19 mouse cellular contexts compared by ENCODE assay signal in the genomic region with DNA sequence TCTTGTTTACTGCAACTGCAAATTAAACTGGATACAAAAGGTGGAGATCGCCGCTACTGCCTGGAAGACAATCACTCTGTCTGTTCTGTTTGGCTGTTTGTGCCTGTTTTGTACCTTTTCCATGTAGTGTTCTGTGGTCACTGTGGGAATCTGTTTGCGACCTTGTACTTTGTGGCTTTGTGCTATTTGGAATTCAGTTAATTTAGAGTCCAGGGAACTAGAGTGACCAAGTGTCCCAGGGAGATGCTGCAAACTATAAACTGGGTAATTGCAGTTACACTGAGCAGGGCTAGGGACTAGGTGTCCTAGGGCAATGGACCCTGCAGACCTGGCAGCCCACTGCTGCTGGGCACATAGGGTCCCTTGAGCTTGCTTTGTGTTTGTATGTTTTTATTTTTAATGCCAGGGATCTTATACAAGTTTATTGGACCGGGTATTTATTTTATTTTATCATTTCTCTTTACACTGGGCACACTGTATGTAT.
DNase-seq lines count a peak whose midpoint lies in the region; ATAC-seq and TF ChIP-seq lines count a peak whose summit lies in the region.
"Had no signal": no experiment of that assay in that cellular context is flagged by ENCODE, and none has a peak within 500 bp of the region (broad histone marks: within the 10 kb centered on the region; RNA-seq: fewer than 3 reads in every experiment).

No protein-coding gene starts in this region.

- peaks cover 2% of the 10 kb centered on the region; the same call in 1 of the 2 replicates for H3K36me3 ChIP-seq in neural tube, embryonic 11.5 days (ENCODE audit: control insufficient read depth, insufficient read depth, low read length)
- peaks cover 33% of the 10 kb centered on the region for H3K36me3 ChIP-seq in hindbrain, embryonic 12.5 days
- H3K36me3 ChIP-seq in midbrain, embryonic 13.5 days: peaks cover 46% of the 10 kb centered on the region
- no peaks in the 10 kb centered on the region for H3K36me3 ChIP-seq in thymus, adult 2 months (ENCODE audit: control insufficient read depth, insufficient read depth, low read length)

- peaks cover 31% of the 10 kb centered on the region for H3K4me1 ChIP-seq in neural tube, embryonic 11.5 days (ENCODE audit: control insufficient read depth, insufficient read depth, low read length)
- H3K4me1 ChIP-seq in hindbrain, embryonic 12.5 days: peaks cover 28% of the 10 kb centered on the region
- H3K4me1 ChIP-seq in midbrain, embryonic 13.5 days (replicated peaks): peaks cover 27% of the 10 kb centered on the region
- H3K4me1 ChIP-seq in olfactory bulb, adult 2 months (ENCODE audit: control insufficient read depth, insufficient read depth, low read length): peaks cover 18% of the 10 kb centered on the region
- H3K4me1 ChIP-seq in thymus, adult 2 months (replicated peaks; ENCODE audit: control insufficient read depth, insufficient read depth, low read length): no peaks in the 10 kb centered on the region

- no peak overlapping the region for H3K4me3 ChIP-seq in neural tube, embryonic 11.5 days (ENCODE audit: low read depth, low read length)
- no peak overlapping the region for H3K4me3 ChIP-seq in hindbrain, embryonic 12.5 days
- no peak overlapping the region for H3K4me3 ChIP-seq in midbrain, embryonic 13.5 days (replicated peaks)
- H3K4me3 ChIP-seq in olfactory bulb, adult 2 months (ENCODE audit: insufficient read depth, low read depth, low read length): no peak overlapping the region
- H3K4me3 ChIP-seq in thymus, adult 2 months (ENCODE audit: control insufficient read depth, insufficient read depth, low read length): no peak overlapping the region
- H3K4me3 ChIP-seq: embryonic facial prominence, embryonic 15.5 days; heart, embryonic 15.5 days; limb, embryonic 13.5 days had no signal

- no peak for DNase-seq in neural tube, embryonic 11.5 days (ENCODE audit: low spot score)
- DNase-seq in neural tube, embryonic 10.5 days (ENCODE audit: extremely low spot score, low spot score): no peak
- DNase-seq in urinary bladder, postnatal 4 days (ENCODE audit: low spot score in 2 of 2): no peak
- no peak for DNase-seq in thymus, adult 2 months
- no peak for DNase-seq in gastrocnemius, postnatal 10 days
- DNase-seq: adrenal gland, adult 2 months; cerebellum, adult 2 months; gastrocnemius, postnatal 36 days; liver, postnatal 0 days; lung, postnatal 36 days; right cerebral cortex, postnatal 4 days had no signal

- H3K9me3 ChIP-seq in neural tube, embryonic 11.5 days (ENCODE audit: control insufficient read depth, low read length): no peaks in the 10 kb centered on the region
- H3K9me3 ChIP-seq in hindbrain, embryonic 12.5 days (replicated peaks): no peaks in the 10 kb centered on the region
- no peaks in the 10 kb centered on the region for H3K9me3 ChIP-seq in midbrain, embryonic 13.5 days
- H3K9me3 ChIP-seq: embryonic facial prominence, embryonic 15.5 days; G1E; heart, embryonic 15.5 days; limb, embryonic 13.5 days had no signal

- TF ChIP-seq CTCF in olfactory bulb, adult 2 months (IDR thresholded peaks at IDR 0.05; ENCODE audit: insufficient read depth, low read depth, low read length): no peak
- no peak for TF ChIP-seq CTCF in thymus, adult 2 months (IDR thresholded peaks at IDR 0.05; ENCODE audit: borderline replicate concordance, control insufficient read depth, extremely low read depth, insufficient read depth, low read length, poor library complexity)

- no peak overlapping the region for H3K9ac ChIP-seq in neural tube, embryonic 11.5 days (ENCODE audit: low read length)
- no peak overlapping the region for H3K9ac ChIP-seq in hindbrain, embryonic 12.5 days
- peak overlapping the region; percentile 48; the same call in 1 of the 2 replicates for H3K9ac ChIP-seq in midbrain, embryonic 13.5 days (replicated peaks)
- H3K9ac ChIP-seq: embryonic facial prominence, embryonic 15.5 days; heart, embryonic 15.5 days; limb, embryonic 13.5 days; liver, postnatal 0 days had no signal

- no peak overlapping the region; the same call in 1 of the 2 replicates for H3K4me2 ChIP-seq in neural tube, embryonic 11.5 days (ENCODE audit: low read depth)
- H3K4me2 ChIP-seq in hindbrain, embryonic 12.5 days (replicated peaks): 0 out of 2 replicates have a peak overlapping the region, but pooled peaks have one; percentile 3
- H3K4me2 ChIP-seq in midbrain, embryonic 13.5 days (replicated peaks): no peak overlapping the region
- H3K4me2 ChIP-seq: embryonic facial prominence, embryonic 15.5 days; heart, embryonic 15.5 days; limb, embryonic 13.5 days had no signal

- peak; percentile 27; the same call in 1 of the 2 replicates for ATAC-seq in neural tube, embryonic 11.5 days (ENCODE audit: insufficient read depth, low FRiP score, low TSS enrichment)
- ATAC-seq in hindbrain, embryonic 12.5 days (ENCODE audit: low FRiP score): peak; percentile 46; the same call in 1 of the 2 replicates
- ATAC-seq in midbrain, embryonic 13.5 days: peak; percentile 17; the same call in 1 of the 2 replicates
- ATAC-seq: inflammation-experienced regulatory T-cells, adult 6 months; liver, postnatal 0 days had no signal

- H3K27me3 ChIP-seq in neural tube, embryonic 11.5 days (ENCODE audit: control insufficient read depth, insufficient read depth, low read length): no peaks in the 10 kb centered on the region
- no peaks in the 10 kb centered on the region for H3K27me3 ChIP-seq in hindbrain, embryonic 12.5 days
- H3K27me3 ChIP-seq in midbrain, embryonic 13.5 days: no peaks in the 10 kb centered on the region
- H3K27me3 ChIP-seq in thymus, adult 2 months (ENCODE audit: control insufficient read depth, insufficient read depth, low read length): no peaks in the 10 kb centered on the region
- H3K27me3 ChIP-seq: embryonic facial prominence, embryonic 15.5 days; heart, embryonic 15.5 days; limb, embryonic 13.5 days had no signal

- no peak for TF ChIP-seq POLR2A in olfactory bulb, adult 2 months (IDR thresholded peaks at IDR 0.05; ENCODE audit: insufficient read depth, low read depth, low read length)
- no peak for TF ChIP-seq POLR2A in thymus, adult 2 months (IDR thresholded peaks at IDR 0.05; ENCODE audit: control insufficient read depth, extremely low read depth, insufficient read depth, low read length, poor library complexity)

- 71% methylated on average over 4 of the region's 4 CpGs for WGBS in neural tube, embryonic 11.5 days
- WGBS in hindbrain, embryonic 12.5 days: 53% methylated on average over 4 of the region's 4 CpGs
- 72% methylated on average over 4 of the region's 4 CpGs for WGBS in midbrain, embryonic 13.5 days
- 55% methylated on average over 4 of the region's 4 CpGs for WGBS in olfactory bulb, adult 2 months
- 94% methylated on average over 4 of the region's 4 CpGs for WGBS in thymus, adult 2 months

- H3K27ac ChIP-seq in neural tube, embryonic 11.5 days (ENCODE audit: low read depth, low read length): peak overlapping the region; percentile 77
- H3K27ac ChIP-seq in hindbrain, embryonic 12.5 days: peak overlapping the region; percentile 82
- peak overlapping the region; percentile 80 for H3K27ac ChIP-seq in midbrain, embryonic 13.5 days
- H3K27ac ChIP-seq in olfactory bulb, adult 2 months (ENCODE audit: insufficient read depth, low read depth, low read length): peak overlapping the region; percentile 14; the same call in 1 of the 2 replicates
- no peak overlapping the region for H3K27ac ChIP-seq in thymus, adult 2 months (ENCODE audit: control insufficient read depth, insufficient read depth, low read length)
- H3K27ac ChIP-seq: embryonic facial prominence, embryonic 15.5 days; heart, embryonic 15.5 days; limb, embryonic 13.5 days had no signal
